Mouse (Mus musculus) mouse embryonic stem cell (cell line): ENCODE measurements around the gene Eif4enif1.
"Not testable (repeated sequence)": the region's sequence is repeated elsewhere in the genome, so short reads cannot be mapped to it uniquely, and the experiment has no call there.

Experiments used
- in situ Hi-C, 2 experiments: fragments of 300-500 bp; cut with MboI; formaldehyde crosslinking; loops; 1 replicate in 1 of 2; 3 replicates in 1 of 2; pipeline ENCODE4 v1.14.3; 2019 to 2020; ENCODE audit warnings: low sequenced_read_pairs in 2 of 2, low pct_unique_long_range_greater_than_20kb in 1 of 2, mixed read lengths in 1 of 2; ENCODE audit not compliant: unreplicated experiment in 1 of 2

Eif4enif1 gene

DNA sequence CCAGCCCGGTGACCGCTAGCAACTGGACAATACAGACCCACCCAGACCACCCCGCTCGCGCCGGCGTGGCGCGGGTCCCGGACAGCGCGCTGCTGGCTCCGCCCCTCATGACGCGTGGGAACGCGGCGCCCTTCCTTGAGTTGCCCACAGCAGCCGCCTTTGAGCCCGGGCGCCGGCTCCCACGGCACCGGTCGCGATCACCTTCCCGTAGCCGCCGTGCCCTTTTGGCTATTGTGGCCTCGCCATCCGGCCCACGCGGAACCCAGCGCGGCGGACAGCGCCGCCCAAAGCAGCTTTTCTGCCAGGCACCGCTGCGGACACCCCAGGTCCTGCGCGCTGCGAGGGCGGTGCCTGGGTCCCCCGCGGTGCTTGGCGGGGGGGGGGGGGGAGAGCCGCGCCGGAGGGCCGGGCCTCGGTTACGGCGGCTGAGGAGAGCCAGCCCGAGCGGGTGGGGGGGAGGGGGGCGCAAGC lies at the start of gene Eif4enif1:
Gene Eif4enif1 (plus strand): TSS at position 162 of the 471 bp plus-strand sequence.
- in situ Hi-C loops = no loop called here

DNA sequence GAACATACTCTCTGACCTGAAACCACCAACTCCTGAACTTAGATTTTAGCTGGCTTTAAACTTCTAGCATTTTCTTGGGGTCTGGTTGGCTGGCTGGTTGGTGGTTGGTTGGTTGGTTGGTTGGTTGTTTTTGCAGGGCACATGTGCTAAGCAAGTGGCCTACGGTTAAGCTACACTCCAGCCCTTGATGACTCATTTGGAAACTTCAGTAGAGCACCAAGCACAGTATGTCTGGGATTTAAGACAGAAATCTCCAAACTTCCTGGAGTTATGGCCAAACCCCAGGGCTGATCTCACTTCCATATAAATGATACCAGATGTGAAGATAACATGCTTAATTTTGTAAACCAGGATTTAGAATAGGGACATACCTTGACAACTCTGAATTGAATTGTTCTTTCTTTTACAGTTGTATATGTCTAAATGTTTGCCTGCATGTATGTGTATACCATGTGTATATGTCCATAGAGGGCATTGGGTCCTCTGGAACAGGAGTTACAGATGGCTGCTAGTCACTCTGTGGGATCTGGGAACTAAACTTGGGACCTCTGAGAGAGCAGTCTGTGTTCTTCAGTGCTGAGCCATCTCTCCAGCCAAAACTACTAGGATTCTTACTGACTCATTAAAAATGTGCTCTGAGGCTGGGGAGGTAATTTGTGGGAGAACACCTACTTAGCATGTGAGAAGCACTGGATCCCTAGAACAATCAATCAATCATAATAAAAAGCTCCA lies 48.4 kb upstream of the Eif4enif1 start:
- in situ Hi-C loops = not testable (repeated sequence)

GRCm38 (mm10) chr11:3156991-3157390 lies 45.2 kb upstream of the Eif4enif1 start:
- in situ Hi-C loops = not testable (repeated sequence)

DNA sequence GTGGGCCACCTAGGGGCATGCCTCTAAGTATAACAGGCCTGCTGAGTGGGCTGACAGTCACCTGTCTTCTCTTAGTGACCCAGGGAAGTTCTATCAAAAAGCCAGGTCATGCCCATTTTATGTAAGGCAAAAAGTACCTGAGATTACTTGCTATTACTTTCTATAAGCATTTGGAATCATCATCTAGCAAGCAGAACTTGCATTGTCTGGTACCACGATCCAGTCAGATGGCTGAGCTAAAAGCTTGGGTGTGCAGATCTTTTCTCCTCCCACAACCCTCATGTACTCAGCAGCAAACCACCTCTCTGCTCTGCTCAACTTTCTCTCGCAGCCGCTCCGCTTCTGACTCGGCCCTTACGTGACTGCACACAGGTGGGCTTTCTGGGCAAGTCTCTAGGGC lies 44.2 kb upstream of the Eif4enif1 start:
- in situ Hi-C loops = not testable (repeated sequence)

DNA sequence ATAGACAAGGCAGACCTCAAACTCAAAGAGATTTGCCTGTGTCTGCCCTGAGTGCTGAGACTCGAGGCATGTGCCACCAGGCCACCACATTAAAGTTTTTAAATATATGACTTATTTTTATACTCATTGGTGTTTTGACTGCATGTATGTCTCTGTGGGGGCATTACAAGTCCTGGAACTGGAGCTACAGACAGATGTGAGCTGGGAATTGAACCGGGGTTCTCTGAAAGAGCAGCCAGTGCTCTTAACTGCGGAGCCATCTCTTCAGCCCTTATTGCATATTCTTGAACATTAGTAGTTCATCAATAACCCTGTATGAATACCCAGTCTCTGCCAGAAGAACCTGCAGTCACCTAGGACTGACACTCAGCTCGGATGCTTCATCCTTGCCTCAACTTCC lies 43.4 kb upstream of the Eif4enif1 start:
- in situ Hi-C loops = not testable (repeated sequence)

- in situ Hi-C loops = not testable (repeated sequence)
These were observed 40.8 kb upstream of the Eif4enif1 start for GRCm38 (mm10) chr11:3161370-3161769.

DNA sequence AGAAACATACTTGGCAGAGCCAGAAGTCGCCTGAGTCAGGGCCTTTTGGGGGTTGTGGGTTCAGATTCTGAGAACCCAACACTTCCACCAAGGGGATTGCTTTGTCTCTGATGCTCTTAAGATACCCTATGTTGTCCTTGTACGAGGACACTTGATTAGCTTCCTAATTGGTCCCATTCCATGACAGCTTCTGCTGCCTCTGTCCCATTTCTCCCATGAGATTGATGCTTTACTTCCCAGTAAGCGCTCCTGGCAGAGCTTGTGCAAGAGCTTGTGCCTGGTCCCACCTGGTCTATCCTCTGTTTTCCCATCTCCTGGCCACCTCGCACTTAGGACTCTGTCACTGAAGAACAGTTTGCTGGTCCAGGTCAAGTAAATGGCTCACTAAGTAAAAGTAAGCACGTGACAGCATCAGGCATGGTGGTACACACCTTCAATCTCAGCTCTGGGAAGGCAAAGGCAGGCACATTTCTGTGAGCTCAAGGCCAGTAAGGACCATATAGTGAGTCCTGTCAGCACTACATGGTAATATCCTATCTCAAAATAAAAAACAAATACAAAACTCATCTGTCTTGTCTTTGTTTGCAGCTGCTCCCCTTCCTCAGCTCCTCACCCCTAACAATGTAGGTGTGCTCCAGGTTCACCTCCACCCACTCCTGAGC lies 39.8 kb upstream of the Eif4enif1 start:
- in situ Hi-C loops = not testable (repeated sequence)

DNA sequence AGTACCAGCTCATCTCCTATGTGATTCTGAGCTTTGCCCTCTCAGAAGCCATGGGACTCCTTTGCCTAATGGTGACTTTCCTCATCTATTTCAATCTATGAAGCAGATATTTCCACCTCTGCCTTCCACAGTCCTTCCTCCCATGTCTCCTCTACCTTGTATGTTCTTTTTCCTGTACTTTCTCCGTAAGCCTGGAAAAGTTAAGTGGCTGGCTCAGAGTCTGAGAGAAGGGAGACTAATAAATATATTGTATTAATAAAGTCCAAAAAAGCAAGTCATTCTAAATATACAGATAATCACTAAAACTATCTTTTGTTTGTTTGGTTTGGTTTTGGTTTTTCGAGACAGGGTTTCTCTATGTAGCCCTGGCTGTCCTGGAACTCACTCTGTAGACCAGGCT lies 39.1 kb upstream of the Eif4enif1 start:
- in situ Hi-C loops = not testable (repeated sequence)

- in situ Hi-C loops = not testable (repeated sequence)
These were observed 38.5 kb upstream of the Eif4enif1 start for GRCm38 (mm10) chr11:3163661-3164060.

DNA sequence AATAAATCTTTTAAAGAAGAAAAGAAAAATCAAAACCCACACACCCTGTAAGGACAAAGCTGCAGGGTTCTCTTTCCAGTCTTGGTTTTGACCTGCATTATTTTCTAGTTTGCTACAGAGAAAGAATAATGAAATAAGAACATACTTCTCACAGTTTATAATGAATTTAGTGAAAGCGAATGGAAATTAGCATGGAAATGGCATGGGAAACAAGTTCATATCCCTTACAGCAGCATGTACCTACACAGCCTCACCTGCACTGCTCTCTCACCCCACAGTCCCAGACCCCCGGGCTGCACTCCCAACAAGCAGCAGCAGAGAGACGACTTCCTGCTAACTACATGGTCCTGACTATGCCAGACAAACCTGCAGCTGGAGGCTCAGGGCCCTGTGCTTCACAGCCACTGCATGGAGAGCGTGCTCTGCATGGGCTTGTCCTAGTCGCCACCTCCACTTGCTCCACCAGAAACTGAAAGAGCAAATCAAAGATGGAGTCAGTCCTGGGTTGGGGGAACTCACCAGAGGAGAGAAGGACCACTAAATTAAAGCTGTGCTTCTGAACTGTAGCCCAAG lies 36.9 kb upstream of the Eif4enif1 start:
- in situ Hi-C loops = not testable (repeated sequence)

DNA sequence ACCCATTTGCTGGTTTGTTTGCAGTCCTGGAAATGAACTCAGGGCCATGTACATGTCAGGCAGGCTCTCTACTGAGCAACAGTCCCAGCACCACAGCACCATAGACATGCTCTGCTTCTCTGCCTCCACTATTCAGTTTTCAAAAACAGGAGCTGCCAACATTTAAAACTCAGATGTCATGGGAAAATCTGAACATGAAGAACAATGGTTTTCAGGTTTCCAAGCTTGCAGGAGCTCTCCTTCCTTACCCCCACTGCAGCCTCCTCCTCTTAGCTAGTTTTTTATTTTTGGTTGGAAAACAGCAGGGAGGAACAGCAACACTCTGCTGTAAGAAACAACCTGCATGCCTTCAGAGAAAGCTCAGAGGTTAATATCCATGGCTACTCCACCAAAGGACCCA lies 35.9 kb upstream of the Eif4enif1 start:
- in situ Hi-C loops = not testable (repeated sequence)

GRCm38 (mm10) chr11:3167129-3167528 lies 35.1 kb upstream of the Eif4enif1 start:
- in situ Hi-C loops = not testable (repeated sequence)

DNA sequence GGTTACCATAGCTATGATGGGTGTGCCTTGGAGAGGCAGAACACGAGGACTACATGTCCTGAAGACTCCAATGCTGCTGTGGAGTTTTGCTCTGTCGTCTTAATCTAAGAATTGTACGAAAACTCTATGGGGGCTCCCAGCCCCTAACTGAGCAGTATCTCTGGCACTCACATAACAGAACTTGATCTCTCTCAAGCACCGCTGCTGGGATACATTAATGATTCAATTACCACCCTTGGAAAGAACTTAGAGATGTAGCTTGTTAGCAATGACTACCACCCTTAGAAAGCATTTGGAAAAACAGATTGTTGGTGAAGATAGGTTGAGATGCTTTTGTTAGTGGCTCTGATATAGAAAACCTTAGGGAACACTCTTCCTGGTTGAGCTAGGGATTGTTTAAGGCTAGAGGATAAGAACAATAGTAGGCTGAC lies 34.6 kb upstream of the Eif4enif1 start:
- in situ Hi-C loops = not testable (repeated sequence)

GRCm38 (mm10) chr11:3169042-3169441 lies 33.1 kb upstream of the Eif4enif1 start:
- in situ Hi-C loops = not testable (repeated sequence)

DNA sequence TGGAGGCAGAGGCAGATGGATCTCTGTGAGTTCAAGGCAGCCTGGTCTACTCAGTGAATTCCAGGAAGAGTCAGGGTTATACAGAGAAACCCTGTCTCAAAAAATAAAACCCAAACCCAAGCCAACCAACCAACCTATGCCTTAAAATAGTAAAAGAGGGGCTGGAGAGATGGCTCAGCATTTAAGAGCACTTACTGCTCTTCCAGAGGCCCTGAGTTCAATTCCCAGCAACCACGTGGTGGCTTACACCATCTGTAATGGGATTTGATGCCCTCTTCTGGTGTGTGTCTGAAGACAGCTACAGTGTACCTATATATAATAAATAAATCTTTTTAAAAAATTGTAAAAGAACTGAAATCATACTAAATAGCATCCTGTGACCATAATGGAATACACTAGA lies 30.3 kb upstream of the Eif4enif1 start:
- in situ Hi-C loops = not testable (repeated sequence)

DNA sequence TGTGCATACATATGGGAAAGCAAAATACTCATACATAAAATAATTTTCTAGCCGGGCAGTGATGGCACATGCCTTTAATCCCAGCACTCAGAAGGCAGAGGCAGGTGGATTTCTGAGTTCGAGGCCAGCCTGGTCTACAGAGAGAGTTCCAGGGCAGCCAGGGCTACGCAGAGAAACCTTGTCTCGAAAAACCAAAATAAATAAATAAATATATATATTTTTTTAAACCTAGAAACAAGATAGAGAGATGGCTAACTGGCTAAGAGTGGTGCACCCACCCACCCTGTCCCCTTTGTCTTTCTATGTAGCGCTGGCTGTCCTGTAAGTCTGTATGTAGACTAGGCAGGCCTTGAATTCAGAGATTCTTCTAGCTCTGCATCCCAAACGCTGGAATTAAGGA lies 29.7 kb upstream of the Eif4enif1 start:
- in situ Hi-C loops = not testable (repeated sequence)

DNA sequence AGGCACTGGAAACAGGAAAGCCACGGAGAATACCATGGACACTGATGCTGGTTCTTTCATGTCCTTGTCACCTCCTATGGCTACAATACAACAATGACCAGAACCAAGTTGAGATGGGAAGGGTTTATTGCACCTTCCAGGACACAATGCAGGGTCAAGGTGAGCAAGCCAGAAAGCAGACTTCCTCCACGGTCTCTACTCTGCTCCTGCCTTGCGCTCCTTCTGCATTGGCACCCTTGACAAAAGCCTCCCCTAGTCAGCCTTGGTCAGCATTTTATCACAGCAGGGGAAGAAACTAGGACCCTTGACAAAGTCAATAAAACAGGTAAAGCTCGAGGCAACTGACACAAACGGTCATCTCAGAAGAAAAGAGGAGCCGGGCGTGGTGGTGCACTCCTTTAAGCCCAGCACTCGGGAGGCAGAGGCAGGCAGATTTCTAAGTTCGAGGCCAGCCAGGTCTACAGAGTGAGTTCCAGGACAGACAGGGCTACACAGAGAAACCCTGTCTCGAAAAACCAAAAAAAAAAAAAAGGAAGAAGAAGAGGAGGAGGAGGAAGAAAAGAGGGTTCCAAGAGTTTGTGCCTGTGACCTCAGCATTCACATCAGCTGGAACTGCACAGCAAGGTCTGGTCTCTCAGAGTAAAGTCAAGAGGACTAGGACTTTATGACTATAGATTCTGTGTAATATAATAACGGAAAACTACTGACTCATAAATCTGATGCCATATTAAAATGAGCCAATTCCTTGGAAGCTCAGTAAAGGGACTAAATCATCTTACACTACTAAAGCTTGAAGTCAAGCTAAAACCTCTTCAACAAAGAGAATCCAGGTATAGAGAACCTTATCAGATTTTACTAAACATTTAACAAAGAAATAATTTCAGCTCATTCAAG lies 28.5 kb upstream of the Eif4enif1 start:
- in situ Hi-C loops = not testable (repeated sequence)

DNA sequence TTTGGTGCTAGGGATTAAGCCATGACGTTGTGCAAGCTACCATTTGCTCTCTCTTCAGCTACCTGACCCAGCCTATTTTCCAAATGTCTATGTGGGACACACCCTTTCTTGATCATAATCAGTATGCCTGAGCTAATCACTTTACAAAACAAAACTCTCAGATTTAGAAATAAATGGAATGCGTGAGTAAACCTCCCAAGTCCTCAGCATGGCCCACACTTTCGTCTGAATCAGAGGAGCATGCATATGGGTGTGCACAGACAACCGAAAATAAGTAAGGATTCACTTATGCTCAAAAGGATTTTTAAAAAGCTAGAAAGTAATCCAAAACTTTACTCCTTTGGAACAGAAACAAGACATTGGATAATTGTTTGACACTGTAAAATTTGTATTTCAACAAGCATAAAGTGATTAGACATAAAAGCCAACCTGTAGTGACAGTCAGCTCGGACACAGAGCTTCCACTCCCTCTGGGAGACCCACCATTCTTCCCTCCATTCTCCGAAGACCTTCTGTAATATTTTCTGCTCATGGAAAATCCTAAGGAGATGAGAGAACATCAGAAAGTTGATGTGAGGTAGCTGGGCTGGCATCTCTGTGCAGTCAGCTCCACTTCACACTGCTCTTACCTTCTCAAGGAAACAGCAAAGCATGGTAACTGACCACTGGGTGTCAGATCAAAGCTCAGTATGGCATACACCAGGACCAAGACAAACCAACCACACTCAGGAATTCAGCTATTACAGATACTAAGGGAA lies 23.0 kb upstream of the Eif4enif1 start:
- in situ Hi-C loops = not testable (repeated sequence)
